Comparison of ENCODE assay signal across 12 mouse cellular contexts in genomic region chr10:20380798-20381197, GRCm38 (mm10). TPM values are rescaled to one million over a fixed set of nuclear protein-coding genes. Genes with fewer than 3 reads are reported as not detected.
DNase-seq lines count a peak whose midpoint lies in the region; ATAC-seq lines count a peak whose summit lies in the region.
"Had no signal": no experiment of that assay in that cellular context is flagged by ENCODE, and none has a peak within 500 bp of the region (broad histone marks: within the 10 kb centered on the region; RNA-seq: fewer than 3 reads in every experiment).

No protein-coding gene starts in this region.

- no peaks in the 10 kb centered on the region for H3K27me3 ChIP-seq in forebrain, embryonic 15.5 days
- H3K27me3 ChIP-seq in forebrain, embryonic 12.5 days = no peaks in the 10 kb centered on the region
- no peaks in the 10 kb centered on the region for H3K27me3 ChIP-seq in hindbrain, embryonic 13.5 days

- WGBS in forebrain, embryonic 15.5 days = 72% methylated on average over 3 of the region's 3 CpGs
- WGBS in forebrain, embryonic 12.5 days = 85% methylated on average over 3 of the region's 3 CpGs
- WGBS in hindbrain, embryonic 13.5 days = 85% methylated on average over 3 of the region's 3 CpGs

- H3K27ac ChIP-seq in forebrain, embryonic 15.5 days (replicated peaks) = peak overlapping the region; percentile 62
- no peak overlapping the region for H3K27ac ChIP-seq in forebrain, embryonic 12.5 days
- H3K27ac ChIP-seq in hindbrain, embryonic 13.5 days = no peak overlapping the region
- H3K27ac ChIP-seq: kidney, postnatal 0 days; limb, embryonic 10.5 days; liver, embryonic 14.5 days had no signal

- no peaks in the 10 kb centered on the region for H3K36me3 ChIP-seq in forebrain, embryonic 15.5 days
- H3K36me3 ChIP-seq in forebrain, embryonic 12.5 days (replicated peaks) = no peaks in the 10 kb centered on the region
- no peaks in the 10 kb centered on the region for H3K36me3 ChIP-seq in hindbrain, embryonic 13.5 days
- H3K36me3 ChIP-seq: limb, embryonic 10.5 days had no signal

- no peak overlapping the region for H3K4me3 ChIP-seq in forebrain, embryonic 15.5 days
- no peak overlapping the region for H3K4me3 ChIP-seq in forebrain, embryonic 12.5 days (replicated peaks)
- H3K4me3 ChIP-seq in hindbrain, embryonic 13.5 days = no peak overlapping the region
- H3K4me3 ChIP-seq: limb, embryonic 10.5 days had no signal

- peak; percentile 11 to 19 for DNase-seq in cerebellum, postnatal 25 days
- DNase-seq in layer of hippocampus, adult 8-10 months (ENCODE audit: low spot score in 2 of 2) = peak; percentile 84 to 85
- peak; percentile 27 to 30 for DNase-seq in right cerebral cortex, postnatal 36 days (ENCODE audit: low spot score in 2 of 2)
- DNase-seq in embryo, embryonic 9.5 days (ENCODE audit: extremely low spot score) = no peak
- DNase-seq: midbrain, embryonic 14.5 days had no signal

- ATAC-seq in forebrain, embryonic 15.5 days (replicated peaks) = peak; percentile 90
- no peak for ATAC-seq in forebrain, embryonic 12.5 days (ENCODE audit: low FRiP score)
- ATAC-seq in hindbrain, embryonic 13.5 days (ENCODE audit: low FRiP score) = no peak
- ATAC-seq: hindbrain, embryonic 16.5 days had no signal

- H3K9me3 ChIP-seq in forebrain, embryonic 15.5 days = no peaks in the 10 kb centered on the region
- no peaks in the 10 kb centered on the region for H3K9me3 ChIP-seq in forebrain, embryonic 12.5 days
- H3K9me3 ChIP-seq in hindbrain, embryonic 13.5 days = no peaks in the 10 kb centered on the region
- H3K9me3 ChIP-seq: limb, embryonic 10.5 days had no signal

- H3K4me2 ChIP-seq in forebrain, embryonic 15.5 days (replicated peaks) = no peak overlapping the region
- no peak overlapping the region for H3K4me2 ChIP-seq in forebrain, embryonic 12.5 days
- H3K4me2 ChIP-seq in hindbrain, embryonic 13.5 days = no peak overlapping the region

- H3K9ac ChIP-seq in forebrain, embryonic 15.5 days (replicated peaks) = no peak overlapping the region
- no peak overlapping the region for H3K9ac ChIP-seq in forebrain, embryonic 12.5 days
- no peak overlapping the region for H3K9ac ChIP-seq in hindbrain, embryonic 13.5 days
- H3K9ac ChIP-seq: liver, embryonic 14.5 days had no signal

- peaks cover 27% of the 10 kb centered on the region for H3K4me1 ChIP-seq in forebrain, embryonic 15.5 days
- H3K4me1 ChIP-seq in forebrain, embryonic 12.5 days = peaks cover 9% of the 10 kb centered on the region
- H3K4me1 ChIP-seq in hindbrain, embryonic 13.5 days (replicated peaks) = peaks cover 11% of the 10 kb centered on the region

RNA-seq across cellular contexts. Expression of gene Mtfr2, which starts 33.2 kb away (rescaled TPM):
- 1.2 and 1.3 TPM in 2 replicates for polyA plus RNA-seq in forebrain, embryonic 15.5 days (2015; fragmentation: Nextera tagmentation; extraction: Ambion mirVana)
- polyA plus RNA-seq in forebrain, embryonic 12.5 days (2016; fragmentation: Nextera tagmentation; extraction: Ambion mirVana) = 2.4 and 3.6 TPM in 2 replicates
- 1 to 10 TPM in 1 of 4 experiments, under 1 TPM in 3; 0.55 to 1.6 (median 0.83) TPM for total RNA-seq in layer of hippocampus, adult 8-10 months (2022)
- 0.36 and 1.4 TPM in 2 replicates for polyA plus RNA-seq in hindbrain, embryonic 13.5 days (2015; fragmentation: Nextera tagmentation; extraction: Ambion mirVana)
